Mouse (Mus musculus): ENCODE results near the gene 4933415A04Rik.

- TF ChIP-seq CTCF (conservative IDR thresholded peaks at IDR 0.05; ENCODE audit: low read length) = no peak
- no peak for TF ChIP-seq NANOG (IDR thresholded peaks at IDR 0.05; ENCODE audit: borderline replicate concordance, low read length)
Observed at GRCm38 (mm10) chr11:43539863-43540262, 47.0 kb upstream of the 4933415A04Rik start.
